Mouse (Mus musculus): Measurements from ENCODE around the gene Spata21. TPM values are rescaled to one million over a fixed set of nuclear protein-coding genes. Genes with fewer than 3 reads are reported as not detected.

The Spata21 gene
- polyA plus RNA-seq, 1 experiment from 2014 or later: 0.26 TPM

DNA sequence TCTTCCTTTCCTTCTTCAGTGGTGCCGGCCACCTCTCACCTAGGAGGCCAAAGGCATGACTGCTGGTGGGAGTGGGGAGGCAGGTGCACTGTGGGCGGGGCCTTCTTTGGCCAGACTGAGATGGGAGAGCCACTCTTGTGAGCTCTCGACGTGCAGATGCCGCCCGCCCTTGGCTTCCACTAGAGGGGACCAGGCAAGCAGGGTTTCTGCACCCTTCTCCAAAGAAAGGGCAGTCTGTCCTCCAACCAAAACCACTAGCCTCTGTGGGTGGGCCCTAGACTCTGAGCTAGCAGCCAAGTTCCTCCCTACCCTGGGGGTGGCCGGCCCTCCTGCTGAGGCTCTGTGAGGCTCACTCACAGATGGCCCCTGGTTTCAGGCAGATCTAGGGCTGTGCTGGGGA is 25.7 kb downstream of the Spata21 start:
- H3K4me2 ChIP-seq: no peak overlapping the region
- H3K4me1 ChIP-seq: peaks cover 9% of the 10 kb centered on the region; the same call in 1 of the 2 replicates
- peaks cover 83% of the 10 kb centered on the region for H3K36me3 ChIP-seq (replicated peaks)
- WGBS: 82% methylated on average over 7 of the region's 7 CpGs
- no peak overlapping the region for H3K9ac ChIP-seq
- no peaks in the 10 kb centered on the region for H3K27me3 ChIP-seq
- ATAC-seq (ENCODE audit: low FRiP score): no peak
- H3K27ac ChIP-seq: no peak overlapping the region
- no peaks in the 10 kb centered on the region for H3K9me3 ChIP-seq
- no peak overlapping the region for H3K4me3 ChIP-seq (replicated peaks)

- Histone ChIP-seq H3K9ac (no peak overlapping the region), H3K27me3 (no peaks in the 10 kb centered on the region), H3K36me3 (replicated peaks) (peaks cover 84% of the 10 kb centered on the region), H3K4me2 (no peak overlapping the region), H3K9me3 (no peaks in the 10 kb centered on the region), H3K4me3 (replicated peaks) (no peak overlapping the region), H3K4me1 (peaks cover 16% of the 10 kb centered on the region; the same call in 1 of the 2 replicates), H3K27ac (no peak overlapping the region)
- WGBS: 86% methylated on average over 6 of the region's 6 CpGs
- no peak for ATAC-seq (ENCODE audit: low FRiP score)
Observed at GRCm38 (mm10) chr4:141114521-141114981, 26.4 kb downstream of the Spata21 start.

GRCm38 (mm10) chr4:141115398-141115797 is 27.3 kb downstream of the Spata21 start:
- Histone ChIP-seq H3K27ac (no peak overlapping the region), H3K4me1 (peaks cover 23% of the 10 kb centered on the region), H3K9me3 (no peaks in the 10 kb centered on the region), H3K9ac (no peak overlapping the region), H3K36me3 (replicated peaks) (peaks cover 81% of the 10 kb centered on the region), H3K4me2 (no peak overlapping the region), H3K27me3 (no peaks in the 10 kb centered on the region), H3K4me3 (replicated peaks) (no peak overlapping the region)
- ATAC-seq (ENCODE audit: low FRiP score): no peak
- 80% methylated on average over 8 of the region's 8 CpGs for WGBS

DNA sequence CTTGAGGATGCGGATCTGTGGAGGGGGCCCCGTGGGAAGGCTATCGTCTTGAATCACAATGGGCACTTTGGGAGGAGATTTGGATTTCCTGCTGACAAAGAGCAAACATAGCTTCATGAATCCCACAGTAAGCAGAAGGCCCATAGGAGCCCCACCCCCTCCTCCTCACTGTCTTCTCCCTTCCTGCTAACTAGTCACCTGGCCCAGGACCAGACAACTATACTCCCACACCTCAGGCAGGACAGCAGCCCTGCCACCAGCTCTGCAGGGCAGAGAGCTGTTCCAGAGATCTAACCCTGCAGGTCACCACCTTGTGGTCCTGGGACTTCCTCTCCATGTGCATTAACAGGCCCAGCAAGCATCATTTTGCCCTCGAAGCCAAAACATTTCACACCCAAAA is 30.6 kb downstream of the Spata21 start:
- H3K27ac ChIP-seq: no peak overlapping the region
- peaks cover 31% of the 10 kb centered on the region for H3K4me1 ChIP-seq
- ATAC-seq (ENCODE audit: low FRiP score): no peak
- no peak overlapping the region for H3K9ac ChIP-seq
- H3K27me3 ChIP-seq: no peaks in the 10 kb centered on the region
- WGBS: 82% methylated on average over 4 of the region's 4 CpGs
- no peak overlapping the region for H3K4me2 ChIP-seq
- no peaks in the 10 kb centered on the region for H3K9me3 ChIP-seq
- no peak overlapping the region for H3K4me3 ChIP-seq (replicated peaks)
- peaks cover 49% of the 10 kb centered on the region for H3K36me3 ChIP-seq (replicated peaks)

- Histone ChIP-seq H3K27me3 (no peaks in the 10 kb centered on the region), H3K9me3 (no peaks in the 10 kb centered on the region), H3K27ac (no peak overlapping the region), H3K4me1 (peaks cover 25% of the 10 kb centered on the region), H3K36me3 (replicated peaks) (peaks cover 31% of the 10 kb centered on the region), H3K9ac (no peak overlapping the region), H3K4me3 (replicated peaks) (no peak overlapping the region), H3K4me2 (no peak overlapping the region)
- WGBS: 23% methylated on average over 11 of the region's 11 CpGs
- ATAC-seq (ENCODE audit: low FRiP score): peak; percentile 68
Observed at GRCm38 (mm10) chr4:141120700-141121099, 32.6 kb downstream of the Spata21 start.

DNA sequence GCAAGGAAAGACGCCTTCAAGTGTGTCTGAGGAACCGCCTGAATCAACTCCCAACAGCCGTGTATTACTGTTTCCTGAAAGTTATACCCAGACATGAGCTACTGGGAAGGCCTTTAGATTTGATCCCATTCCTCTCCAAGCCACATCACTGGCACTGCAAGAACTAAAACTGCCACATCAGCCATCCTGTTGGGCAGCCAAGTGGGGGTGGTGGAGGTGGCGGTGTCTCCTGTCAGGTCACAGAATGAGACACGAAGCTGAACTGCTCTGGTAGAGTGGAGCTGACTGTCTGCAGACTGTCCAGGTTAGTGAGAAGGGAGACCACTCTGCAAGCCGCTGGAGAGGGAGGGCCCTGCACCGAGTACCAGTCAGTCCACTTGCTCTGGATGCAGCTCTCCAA is 34.5 kb downstream of the Spata21 start:
- peaks cover 16% of the 10 kb centered on the region for H3K36me3 ChIP-seq (replicated peaks)

GRCm38 (mm10) chr4:141123065-141123464 is 34.9 kb downstream of the Spata21 start:
- WGBS: 50% methylated on average over 1 of the region's 1 CpGs
- ATAC-seq (ENCODE audit: low FRiP score): no peak
- no peaks in the 10 kb centered on the region for H3K27me3 ChIP-seq
- no peaks in the 10 kb centered on the region for H3K9me3 ChIP-seq
- peaks cover 13% of the 10 kb centered on the region for H3K36me3 ChIP-seq (replicated peaks)
- H3K4me3 ChIP-seq (replicated peaks): no peak overlapping the region
- no peak overlapping the region for H3K27ac ChIP-seq
- no peak overlapping the region for H3K4me2 ChIP-seq
- peaks cover 25% of the 10 kb centered on the region for H3K4me1 ChIP-seq
- H3K9ac ChIP-seq: no peak overlapping the region

More for the DNA sequence above, 34.5 kb downstream of the Spata21 start:
- no peak overlapping the region for H3K27ac ChIP-seq
- H3K9me3 ChIP-seq: no peaks in the 10 kb centered on the region
- no peaks in the 10 kb centered on the region for H3K27me3 ChIP-seq
- H3K4me1 ChIP-seq: peaks cover 25% of the 10 kb centered on the region
- H3K9ac ChIP-seq: no peak overlapping the region
- H3K4me2 ChIP-seq: no peak overlapping the region
- H3K4me3 ChIP-seq (replicated peaks): no peak overlapping the region
- ATAC-seq (ENCODE audit: low FRiP score): no peak
- 85% methylated on average over 7 of the region's 7 CpGs for WGBS

DNA sequence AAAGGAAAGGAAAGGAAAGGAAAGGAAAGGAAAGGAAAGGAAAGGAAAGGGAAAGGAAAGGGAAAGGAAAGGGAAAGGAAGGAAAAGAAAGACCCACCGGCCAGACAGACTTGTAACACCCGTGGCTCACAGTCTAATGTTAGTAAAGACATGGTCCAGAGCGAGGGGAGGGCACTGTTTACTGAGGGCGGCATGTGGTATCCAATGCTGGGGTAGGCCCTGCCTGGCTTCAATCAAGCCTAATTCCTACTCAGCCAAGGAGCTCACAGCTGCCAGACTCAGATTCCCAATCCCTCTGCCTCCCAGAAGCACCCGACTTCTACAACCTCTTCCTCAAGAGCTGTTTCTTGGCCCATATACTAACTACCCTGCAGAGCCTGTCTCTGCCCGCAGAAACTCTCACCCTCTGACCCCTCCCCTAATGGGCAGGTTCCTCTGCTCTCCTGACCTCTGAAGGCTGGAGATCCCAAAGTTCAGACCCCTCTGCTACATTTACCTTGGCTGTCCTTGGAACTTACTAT is 41.1 kb downstream of the Spata21 start:
- Histone ChIP-seq H3K4me3 (replicated peaks) (no peak overlapping the region), H3K9me3 (no peaks in the 10 kb centered on the region), H3K4me2 (no peak overlapping the region), H3K27ac (no peak overlapping the region), H3K4me1 (peaks cover 28% of the 10 kb centered on the region), H3K27me3 (no peaks in the 10 kb centered on the region), H3K9ac (no peak overlapping the region), H3K36me3 (replicated peaks) (peaks cover 5% of the 10 kb centered on the region; the same call in 1 of the 2 replicates)
- 83% methylated on average over 6 of the region's 6 CpGs for WGBS
- ATAC-seq (ENCODE audit: low FRiP score): no peak

GRCm38 (mm10) chr4:141130704-141131342 is 42.7 kb downstream of the Spata21 start:
- no peak for ATAC-seq (ENCODE audit: low FRiP score)

DNA sequence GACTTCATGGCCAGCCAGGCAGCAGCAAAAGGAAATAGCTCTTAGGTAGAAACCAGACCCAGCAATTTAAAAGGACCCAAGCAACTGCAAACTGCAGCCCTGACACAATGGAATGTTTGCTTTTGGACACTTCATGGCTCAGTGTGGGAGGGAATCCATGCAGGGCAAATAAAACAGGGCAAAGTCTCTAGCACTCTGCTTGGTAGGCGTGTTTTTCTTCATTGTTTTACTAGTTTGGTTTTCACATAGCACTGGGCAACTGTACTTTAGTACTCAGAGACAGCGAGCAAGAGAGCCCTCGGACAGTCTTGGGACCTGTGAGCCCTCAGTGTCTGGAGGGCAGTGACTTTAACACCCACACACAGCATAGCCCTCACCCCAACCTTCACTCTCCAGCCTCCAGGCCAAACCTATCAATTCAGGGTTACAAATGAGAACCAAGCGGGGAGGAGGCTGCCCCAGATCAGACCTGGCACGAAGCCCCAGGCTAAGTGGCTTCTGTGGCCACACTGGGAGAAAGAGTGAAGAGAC is 43.5 kb downstream of the Spata21 start:
- Histone ChIP-seq H3K9ac (no peak overlapping the region), H3K4me1 (peaks cover 49% of the 10 kb centered on the region), H3K36me3 (replicated peaks) (no peaks in the 10 kb centered on the region), H3K27ac (no peak overlapping the region), H3K4me2 (no peak overlapping the region), H3K4me3 (replicated peaks) (no peak overlapping the region), H3K9me3 (no peaks in the 10 kb centered on the region), H3K27me3 (no peaks in the 10 kb centered on the region)
- WGBS: 67% methylated on average over 5 of the region's 5 CpGs
- no peak for ATAC-seq (ENCODE audit: low FRiP score)

More at GRCm38 (mm10) chr4:141130704-141131342, 42.7 kb downstream of the Spata21 start:
- no peak overlapping the region for H3K4me2 ChIP-seq
- 0 out of 2 replicates have a peak overlapping the region, but pooled peaks have one; percentile 32 for H3K27ac ChIP-seq
- no peak overlapping the region for H3K9ac ChIP-seq
- no peaks in the 10 kb centered on the region for H3K9me3 ChIP-seq
- no peak overlapping the region for H3K4me3 ChIP-seq (replicated peaks)
- H3K27me3 ChIP-seq: no peaks in the 10 kb centered on the region
- peaks cover 5% of the 10 kb centered on the region; the same call in 1 of the 2 replicates for H3K36me3 ChIP-seq (replicated peaks)
- 81% methylated on average over 6 of the region's 6 CpGs for WGBS
- H3K4me1 ChIP-seq: peaks cover 41% of the 10 kb centered on the region

DNA sequence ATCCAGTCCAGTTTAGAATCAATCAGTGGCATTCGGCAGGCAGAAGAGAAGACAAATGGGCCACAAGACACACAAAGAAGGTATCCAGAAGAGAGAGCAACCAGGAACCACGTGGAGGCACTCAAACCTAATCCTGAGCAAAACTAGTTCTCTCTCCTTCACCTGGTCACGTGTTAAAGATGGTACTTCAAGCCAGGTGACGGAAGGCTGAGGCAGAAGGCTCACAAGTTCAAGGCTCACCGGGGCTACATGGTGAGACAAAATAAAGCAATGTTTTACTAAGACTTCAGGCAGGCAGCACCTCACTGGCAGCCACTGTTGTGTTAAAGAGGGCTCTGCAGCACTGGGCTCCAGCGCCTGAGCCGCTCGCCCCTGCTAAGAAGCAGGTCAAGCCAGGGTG is 44.1 kb downstream of the Spata21 start:
- ATAC-seq (ENCODE audit: low FRiP score): no peak
- no peak overlapping the region for H3K4me2 ChIP-seq
- no peak overlapping the region for H3K9ac ChIP-seq
- no peak overlapping the region for H3K27ac ChIP-seq
- no peaks in the 10 kb centered on the region for H3K9me3 ChIP-seq
- peaks cover 55% of the 10 kb centered on the region for H3K4me1 ChIP-seq
- WGBS: 61% methylated on average over 8 of the region's 8 CpGs
- H3K36me3 ChIP-seq (replicated peaks): no peaks in the 10 kb centered on the region
- no peak overlapping the region for H3K4me3 ChIP-seq (replicated peaks)
- H3K27me3 ChIP-seq: no peaks in the 10 kb centered on the region

DNA sequence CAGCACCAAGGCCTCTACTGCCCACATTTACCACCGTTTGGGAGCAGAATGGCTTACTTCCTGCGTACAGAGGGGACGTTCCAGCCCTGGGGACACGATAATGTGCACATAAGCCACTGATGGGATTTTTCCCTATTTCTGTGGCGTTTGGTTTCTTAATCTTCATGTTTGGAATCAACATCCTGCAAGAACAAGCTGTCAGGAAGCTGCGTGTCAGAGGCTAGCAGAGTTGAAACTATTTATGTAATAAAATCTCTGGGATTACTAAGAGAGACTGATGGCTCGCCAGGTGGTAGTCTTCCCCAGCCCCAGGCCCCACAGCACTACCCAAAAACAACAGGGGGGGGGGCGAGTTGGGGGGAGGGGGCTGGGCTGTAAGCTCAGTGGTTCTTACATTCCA is 45.1 kb downstream of the Spata21 start:
- H3K36me3 ChIP-seq (replicated peaks): no peaks in the 10 kb centered on the region
- no peaks in the 10 kb centered on the region for H3K9me3 ChIP-seq
- no peak overlapping the region for H3K4me3 ChIP-seq (replicated peaks)
- H3K4me2 ChIP-seq: no peak overlapping the region
- no peak for ATAC-seq (ENCODE audit: low FRiP score)
- H3K9ac ChIP-seq: no peak overlapping the region
- peaks cover 63% of the 10 kb centered on the region for H3K4me1 ChIP-seq
- no peak overlapping the region for H3K27ac ChIP-seq
- WGBS: 66% methylated on average over 8 of the region's 8 CpGs
- no peaks in the 10 kb centered on the region for H3K27me3 ChIP-seq

DNA sequence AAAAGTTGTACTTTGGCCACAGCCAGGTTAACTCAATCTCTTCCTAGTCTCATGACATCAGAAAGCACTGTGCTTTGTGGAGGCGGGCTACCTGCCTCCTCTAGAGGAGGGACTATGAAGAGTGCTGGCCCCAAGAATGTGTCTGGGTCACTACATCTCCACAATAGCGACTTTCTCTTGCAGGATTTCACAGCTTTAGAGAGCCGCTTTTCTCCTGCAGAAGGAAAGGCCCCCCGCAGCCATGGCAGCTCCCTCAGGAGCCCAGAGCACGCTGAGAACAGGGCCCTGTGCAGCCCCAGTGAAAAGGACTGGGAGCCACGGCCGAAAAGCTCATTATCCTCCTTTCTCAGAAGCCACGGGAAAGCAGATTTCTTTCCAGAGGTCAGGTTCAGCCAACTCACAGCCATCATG is 45.9 kb downstream of the Spata21 start:
- 14% methylated on average over 8 of the region's 8 CpGs for WGBS
- no peaks in the 10 kb centered on the region for H3K36me3 ChIP-seq (replicated peaks)
- H3K9me3 ChIP-seq: no peaks in the 10 kb centered on the region
- H3K4me2 ChIP-seq: peak overlapping the region; percentile 19
- peak overlapping the region; percentile 74 for H3K27ac ChIP-seq
- no peaks in the 10 kb centered on the region for H3K27me3 ChIP-seq
- ATAC-seq (ENCODE audit: low FRiP score): no peak
- H3K4me1 ChIP-seq: peaks cover 68% of the 10 kb centered on the region
- 0 out of 2 replicates have a peak overlapping the region, but pooled peaks have one; percentile 17 for H3K9ac ChIP-seq
- no peak overlapping the region for H3K4me3 ChIP-seq (replicated peaks)
